In the genomic region with DNA sequence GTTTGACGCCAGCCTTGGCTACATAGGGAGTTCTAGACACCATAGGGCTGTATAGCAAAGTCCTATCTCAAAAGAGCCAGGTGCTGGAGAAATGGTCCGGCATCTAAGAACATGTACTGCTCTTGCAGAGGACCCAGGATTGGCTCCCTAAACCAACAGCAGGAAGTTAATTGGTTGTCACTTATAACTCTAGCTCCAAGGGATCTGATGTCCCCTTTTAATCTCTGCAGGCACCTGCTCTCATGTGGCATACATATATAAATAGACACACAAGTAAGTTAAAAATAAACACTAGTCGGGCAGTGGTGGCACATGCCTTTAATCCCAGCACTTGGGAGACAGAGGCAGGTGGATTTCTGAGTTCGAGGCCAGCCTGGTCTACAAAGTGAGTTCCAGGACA, we compare ENCODE assay signal across 30 mouse cellular contexts. TPM values are rescaled to one million over a fixed set of nuclear protein-coding genes. Genes with fewer than 3 reads are reported as not detected.
A peak's percentile ranks its signal among the peaks of the same experiment; 100 is the strongest.
DNase-seq lines count a peak whose midpoint lies in the region; ATAC-seq and TF ChIP-seq lines count a peak whose summit lies in the region.
"Had no signal": no experiment of that assay in that cellular context is flagged by ENCODE, and none has a peak within 500 bp of the region (broad histone marks: within the 10 kb centered on the region; RNA-seq: fewer than 3 reads in every experiment).

No protein-coding gene starts in this region.

- no peaks in the 10 kb centered on the region for H3K9me3 ChIP-seq in heart, embryonic 16.5 days (replicated peaks; ENCODE audit: control insufficient read depth, low read length)
- H3K9me3 ChIP-seq: embryonic facial prominence, embryonic 12.5 days; embryonic facial prominence, embryonic 15.5 days; heart, embryonic 12.5 days had no signal

- peaks cover 2% of the 10 kb centered on the region for H3K4me1 ChIP-seq in heart, adult 2 months (ENCODE audit: control insufficient read depth, insufficient read depth, low read length)
- H3K4me1 ChIP-seq in heart, embryonic 16.5 days (ENCODE audit: control insufficient read depth, insufficient read depth, low read length), result peaks cover 8% of the 10 kb centered on the region

- H3K79me2 ChIP-seq in heart, adult 2 months (replicated peaks; ENCODE audit: control insufficient read depth, insufficient read depth, low read length), result no peaks in the 10 kb centered on the region
- peaks cover 86% of the 10 kb centered on the region for H3K79me2 ChIP-seq in macrophage (ENCODE audit: inconsistent target)

- TF ChIP-seq POLR2A in heart, adult 2 months (IDR thresholded peaks at IDR 0.05; ENCODE audit: insufficient read depth, low read depth, low read length), result no peak

- 0 out of 2 replicates have a peak, but pooled peaks have one; percentile 15 for ATAC-seq in heart, embryonic 16.5 days (replicated peaks; ENCODE audit: extremely low read depth, insufficient read depth, low FRiP score)
- ATAC-seq: CD4-positive, CD25-positive, alpha-beta regulatory T cell, adult 4 months; forebrain, embryonic 14.5 days; forebrain, postnatal 0 days; hindbrain, postnatal 0 days; inflammation-experienced regulatory T-cells, adult 6 months; intestine, embryonic 16.5 days had no signal

- no peak overlapping the region for H3K9ac ChIP-seq in heart, adult 2 months (ENCODE audit: low read depth, low read length)
- no peak overlapping the region for H3K9ac ChIP-seq in heart, embryonic 16.5 days (ENCODE audit: low read length)
- H3K9ac ChIP-seq: embryonic facial prominence, embryonic 12.5 days; embryonic facial prominence, embryonic 15.5 days; forebrain, postnatal 0 days; heart, embryonic 12.5 days; hindbrain, embryonic 14.5 days had no signal

- no peak for DNase-seq in heart, adult 2 months
- no peak for DNase-seq in heart, postnatal 25 days (ENCODE audit: low spot score)
- DNase-seq in heart, adult 9 months (ENCODE audit: low spot score in 2 of 2), result no peak
- DNase-seq in skeletal muscle tissue, adult 2 months (ENCODE audit: low read depth, low spot score), result peak; percentile 73
- no peak for DNase-seq in ovary, postnatal 10 days (ENCODE audit: low spot score)
- DNase-seq: adrenal gland, adult 2 months; adrenal gland, postnatal 25 days; cerebellum, adult 2 months; cerebellum, adult 9-11 months; cerebellum, postnatal 25 days; forebrain, postnatal 0 days; gastrocnemius, postnatal 36 days; heart, postnatal 14 days; kidney, adult 18-20 months; kidney, adult 9 months had no signal

- TF ChIP-seq CTCF in heart, adult 2 months (IDR thresholded peaks at IDR 0.05), result no peak

- peak overlapping the region; percentile 61 for H3K27ac ChIP-seq in heart, adult 2 months
- H3K27ac ChIP-seq in heart, embryonic 16.5 days (ENCODE audit: low read length), result peak overlapping the region; percentile 61; the same call in 1 of the 2 replicates
- peak overlapping the region; percentile 99 for H3K27ac ChIP-seq in macrophage
- H3K27ac ChIP-seq: embryonic facial prominence, embryonic 12.5 days; embryonic facial prominence, embryonic 15.5 days; hindbrain, embryonic 14.5 days; hindbrain, postnatal 0 days had no signal

- 56% methylated on average over 4 of the region's 4 CpGs for WGBS in heart, adult 2 months
- WGBS in heart, embryonic 16.5 days, result 45% methylated on average over 4 of the region's 4 CpGs
- WGBS in macrophage (ENCODE audit: missing documents), result 81% methylated on average over 3 of the region's 4 CpGs

- no peak overlapping the region for H3K4me3 ChIP-seq in heart, adult 2 months
- no peak overlapping the region for H3K4me3 ChIP-seq in heart, embryonic 16.5 days (ENCODE audit: low read length)
- H3K4me3 ChIP-seq in macrophage (ENCODE audit: inconsistent target), result no peak overlapping the region
- H3K4me3 ChIP-seq: embryonic facial prominence, embryonic 12.5 days; embryonic facial prominence, embryonic 15.5 days; heart, embryonic 12.5 days had no signal

- H3K27me3 ChIP-seq in heart, adult 2 months (ENCODE audit: control insufficient read depth, insufficient read depth, low read length), result no peaks in the 10 kb centered on the region
- no peaks in the 10 kb centered on the region for H3K27me3 ChIP-seq in heart, embryonic 16.5 days (ENCODE audit: control insufficient read depth, insufficient read depth, low read length)
- H3K27me3 ChIP-seq: embryonic facial prominence, embryonic 12.5 days; embryonic facial prominence, embryonic 15.5 days; heart, embryonic 12.5 days had no signal

- H3K36me3 ChIP-seq in heart, adult 2 months (ENCODE audit: control insufficient read depth, insufficient read depth, low read length), result peaks cover 21% of the 10 kb centered on the region
- peaks cover 54% of the 10 kb centered on the region for H3K36me3 ChIP-seq in heart, embryonic 16.5 days (ENCODE audit: control insufficient read depth, insufficient read depth)
- H3K36me3 ChIP-seq in macrophage (ENCODE audit: inconsistent target), result peaks cover 47% of the 10 kb centered on the region

- H3K4me2 ChIP-seq in heart, embryonic 16.5 days (ENCODE audit: low read depth, low read length), result no peak overlapping the region
- H3K4me2 ChIP-seq: embryonic facial prominence, embryonic 12.5 days; embryonic facial prominence, embryonic 15.5 days; heart, embryonic 12.5 days; hindbrain, embryonic 14.5 days had no signal

- no peak for TF ChIP-seq EP300 in heart, adult 2 months (IDR thresholded peaks at IDR 0.05; ENCODE audit: insufficient read depth, low read depth, low read length)

- intact Hi-C loops in heart, adult 2 months (cut with DNase I), result no loop called here
- intact Hi-C loops in heart, postnatal 25 days (cut with DNase I), result no loop called here

RNA-seq across cellular contexts. Expression of gene Fcer1g, which starts 1.6 kb away (rescaled TPM):
- 10 to 100 TPM; 12.4 to 15.3 TPM for total RNA-seq in heart, adult 2 months (2021)
- polyA plus RNA-seq in heart, adult 2 months (2012; rRNA removed), result 32.7 and 50.8 TPM in 2 replicates
- total RNA-seq in heart, postnatal 25 days (2021), result 10 to 100 TPM; 11.0 to 12.9 TPM
- 34.4 and 36.3 TPM in 2 replicates for polyA plus RNA-seq in heart, embryonic 16.5 days (2015; fragmentation: Nextera tagmentation; extraction: Ambion mirVana)
- total RNA-seq in macrophage (2018; cell fraction: chromatin; rRNA removed), result 100 to 1,000 TPM in 25 of 26 experiments, 10 to 100 TPM in 1; 78.8 to 647 (median 361) TPM
- 1,000 to 10,000 TPM; 1,924 to 5,319 (median 3,310) TPM for total RNA-seq in macrophage (2018; cell fraction: cytosol; rRNA removed)
- 1,000 to 10,000 TPM in 15 of 26 experiments, 100 to 1,000 TPM in 11; 367 to 3,018 (median 1,452) TPM for total RNA-seq in macrophage (2018; cell fraction: nucleus; rRNA removed)
- 1,664 to 2,638 TPM (median 2,193 TPM) in 3 replicates for polyA plus RNA-seq in macrophage (2018)
- polyA plus RNA-seq: C2C12 had no signal

RNA-seq across cellular contexts. Expression of gene Apoa2, which starts 10.9 kb away (rescaled TPM):
- total RNA-seq in heart, adult 2 months (2021), result 1 to 10 TPM; 2.1 to 2.2 TPM
- 3.9 and 15.3 TPM in 2 replicates for polyA plus RNA-seq in heart, adult 2 months (2012; rRNA removed)
- 1 to 10 TPM; 2.9 to 3.0 TPM for total RNA-seq in heart, postnatal 25 days (2021)
- polyA plus RNA-seq in heart, embryonic 16.5 days (2015; fragmentation: Nextera tagmentation; extraction: Ambion mirVana), result 10.6 and 11.9 TPM in 2 replicates
- total RNA-seq in macrophage (2018; cell fraction: chromatin; rRNA removed), result not detected
- 1 to 10 TPM in 13 of 26 experiments, under 1 TPM in 10, not detected in 3; 0.47 to 1.8 (median 1.0) TPM for total RNA-seq in macrophage (2018; cell fraction: cytosol; rRNA removed)
- total RNA-seq in macrophage (2018; cell fraction: nucleus; rRNA removed), result not detected
- 1.1 TPM in 1 of 3 replicates, not detected in the others for polyA plus RNA-seq in macrophage (2018)
- total RNA-seq: hindbrain, postnatal 0 days; MEL had no signal
- polyA plus RNA-seq: C2C12; inflammation-experienced regulatory T-cells, adult 6 months had no signal

RNA-seq across cellular contexts. Expression of gene Tomm40l, which starts 13.5 kb away (rescaled TPM):
- 10 to 100 TPM; 79.8 to 81.6 TPM for total RNA-seq in heart, adult 2 months (2021)
- polyA plus RNA-seq in heart, adult 2 months (2012; rRNA removed), result 63.9 and 83.2 TPM in 2 replicates
- 100 to 1,000 TPM in 1 of 2 experiments, 10 to 100 TPM in 1; 88.9 to 101 TPM for total RNA-seq in heart, postnatal 25 days (2021)
- polyA plus RNA-seq in heart, embryonic 16.5 days (2015; fragmentation: Nextera tagmentation; extraction: Ambion mirVana), result 60.7 and 68.9 TPM in 2 replicates
- total RNA-seq in macrophage (2018; cell fraction: chromatin; rRNA removed), result 10 to 100 TPM; 10.1 to 72.2 (median 32.8) TPM
- total RNA-seq in macrophage (2018; cell fraction: cytosol; rRNA removed), result 10 to 100 TPM; 14.6 to 28.8 (median 22.2) TPM
- 10 to 100 TPM; 13.0 to 48.9 (median 29.2) TPM for total RNA-seq in macrophage (2018; cell fraction: nucleus; rRNA removed)
- 13.6 to 38.3 TPM (median 28.2 TPM) in 3 replicates for polyA plus RNA-seq in macrophage (2018)

RNA-seq across cellular contexts. Expression of gene Adamts4, which starts 14.4 kb away (rescaled TPM):
- total RNA-seq in heart, adult 2 months (2021), result 1 to 10 TPM in 1 of 2 experiments, under 1 TPM in 1; 0.29 to 1.5 TPM
- polyA plus RNA-seq in heart, adult 2 months (2012; rRNA removed), result 0.92 and 0.94 TPM in 2 replicates
- total RNA-seq in heart, postnatal 25 days (2021), result 1 to 10 TPM in 1 of 2 experiments, under 1 TPM in 1; 0.49 to 2.0 TPM
- 4.4 and 5.7 TPM in 2 replicates for polyA plus RNA-seq in heart, embryonic 16.5 days (2015; fragmentation: Nextera tagmentation; extraction: Ambion mirVana)
- total RNA-seq in macrophage (2018; cell fraction: chromatin; rRNA removed), result 10 to 100 TPM in 3 of 26 experiments, 1 to 10 TPM in 5, under 1 TPM in 6, not detected in 12; 0.19 to 61.4 (median 1.3) TPM
- 10 to 100 TPM in 1 of 26 experiments, 1 to 10 TPM in 3, under 1 TPM in 17, not detected in 5; 0.03 to 27.9 (median 0.11) TPM for total RNA-seq in macrophage (2018; cell fraction: cytosol; rRNA removed)
- 10 to 100 TPM in 3 of 26 experiments, 1 to 10 TPM in 3, under 1 TPM in 13, not detected in 7; 0.11 to 67.7 (median 0.33) TPM for total RNA-seq in macrophage (2018; cell fraction: nucleus; rRNA removed)
- polyA plus RNA-seq in macrophage (2018), result 0.04 TPM in 1 of 3 replicates, not detected in the others
- total RNA-seq: common myeloid progenitor, adult 5-6 weeks; granulocyte monocyte progenitor cell, adult 5-6 weeks; MEL had no signal

RNA-seq across cellular contexts. Expression of gene Ndufs2, which starts 15.4 kb away (rescaled TPM):
- 1,000 to 10,000 TPM; 1,369 to 1,610 TPM for total RNA-seq in heart, adult 2 months (2021)
- polyA plus RNA-seq in heart, adult 2 months (2012; rRNA removed), result 997 and 1,250 TPM in 2 replicates
- total RNA-seq in heart, postnatal 25 days (2021), result 1,000 to 10,000 TPM; 1,437 to 1,441 TPM
- 659 and 700 TPM in 2 replicates for polyA plus RNA-seq in heart, embryonic 16.5 days (2015; fragmentation: Nextera tagmentation; extraction: Ambion mirVana)
- total RNA-seq in macrophage (2018; cell fraction: chromatin; rRNA removed), result 100 to 1,000 TPM in 5 of 26 experiments, 10 to 100 TPM in 21; 23.3 to 134 (median 69.0) TPM
- 100 to 1,000 TPM in 24 of 26 experiments, 10 to 100 TPM in 2; 92.6 to 136 (median 113) TPM for total RNA-seq in macrophage (2018; cell fraction: cytosol; rRNA removed)
- total RNA-seq in macrophage (2018; cell fraction: nucleus; rRNA removed), result 100 to 1,000 TPM in 5 of 26 experiments, 10 to 100 TPM in 21; 40.2 to 135 (median 71.8) TPM
- 84.3 to 125 TPM (median 122 TPM) in 3 replicates for polyA plus RNA-seq in macrophage (2018)

Comparison
In these comparisons a context has a peak if more than half of its experiments do, and no peak if none do; other contexts are left out.
1. RNA of gene Fcer1g, which starts 1.6 kb away (polyA plus RNA-seq): 1,664 to 2,638 TPM in macrophage; 32.7 to 50.8 TPM in heart, adult 2 months and 34.4 to 36.3 TPM in heart, embryonic 16.5 days; every median in the first group is over 10 times any median in the second.
2. Peak in every context shown above with its lines, with median percentiles within 50 percentile points of each other: H3K27ac ChIP-seq.